Mouse (Mus musculus): ENCODE measurements around the gene Rnf157. TPM values are rescaled to one million over a fixed set of nuclear protein-coding genes. Genes with fewer than 3 reads are reported as not detected.

The Rnf157 gene
- polyA plus RNA-seq, 1 experiment from 2014 or later, result 39.6 TPM

DNA sequence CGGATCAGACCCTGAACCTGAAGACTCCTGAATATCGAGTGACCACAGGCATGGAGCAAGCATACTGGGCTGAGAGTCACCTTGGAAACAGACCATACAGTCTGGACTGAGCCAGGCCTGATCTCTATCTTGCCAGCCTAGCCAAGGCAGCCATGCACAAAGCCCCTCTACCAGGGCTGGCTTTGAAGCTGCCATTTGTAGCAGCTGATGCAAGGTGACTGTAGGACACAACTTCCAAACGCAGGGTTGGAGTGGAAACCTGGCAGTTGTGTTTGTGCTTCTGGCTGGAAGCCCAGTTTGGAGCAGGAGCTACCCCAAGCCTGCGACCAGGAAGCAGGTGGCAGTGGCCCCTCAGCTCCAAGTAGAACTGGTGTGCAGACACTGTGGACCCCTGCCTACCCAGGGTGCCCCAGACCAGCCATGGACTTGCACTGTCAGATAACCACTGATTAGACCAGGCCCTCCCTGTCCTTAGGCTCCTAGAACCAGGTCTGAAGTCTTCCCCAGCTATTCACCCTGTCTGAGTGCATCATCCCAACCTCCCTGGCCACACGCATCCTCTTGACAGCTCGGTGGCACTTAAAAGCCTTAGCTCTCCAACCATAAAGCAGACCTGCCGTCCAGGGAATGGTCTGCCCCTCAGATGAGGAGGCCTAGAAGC lies 27.7 kb upstream of the Rnf157 start:
- no peak overlapping the region for H3K9ac ChIP-seq
- 90% methylated on average over 7 of the region's 7 CpGs for WGBS
- H3K4me1 ChIP-seq (replicated peaks), result peaks cover 39% of the 10 kb centered on the region
- peak overlapping the region; percentile 48 for H3K27ac ChIP-seq
- H3K27me3 ChIP-seq, result no peaks in the 10 kb centered on the region
- no peak for ATAC-seq (ENCODE audit: low FRiP score)
- H3K36me3 ChIP-seq, result peaks cover 30% of the 10 kb centered on the region
- H3K4me3 ChIP-seq, result no peak overlapping the region
- H3K9me3 ChIP-seq, result no peaks in the 10 kb centered on the region
- no peak overlapping the region for H3K4me2 ChIP-seq

DNA sequence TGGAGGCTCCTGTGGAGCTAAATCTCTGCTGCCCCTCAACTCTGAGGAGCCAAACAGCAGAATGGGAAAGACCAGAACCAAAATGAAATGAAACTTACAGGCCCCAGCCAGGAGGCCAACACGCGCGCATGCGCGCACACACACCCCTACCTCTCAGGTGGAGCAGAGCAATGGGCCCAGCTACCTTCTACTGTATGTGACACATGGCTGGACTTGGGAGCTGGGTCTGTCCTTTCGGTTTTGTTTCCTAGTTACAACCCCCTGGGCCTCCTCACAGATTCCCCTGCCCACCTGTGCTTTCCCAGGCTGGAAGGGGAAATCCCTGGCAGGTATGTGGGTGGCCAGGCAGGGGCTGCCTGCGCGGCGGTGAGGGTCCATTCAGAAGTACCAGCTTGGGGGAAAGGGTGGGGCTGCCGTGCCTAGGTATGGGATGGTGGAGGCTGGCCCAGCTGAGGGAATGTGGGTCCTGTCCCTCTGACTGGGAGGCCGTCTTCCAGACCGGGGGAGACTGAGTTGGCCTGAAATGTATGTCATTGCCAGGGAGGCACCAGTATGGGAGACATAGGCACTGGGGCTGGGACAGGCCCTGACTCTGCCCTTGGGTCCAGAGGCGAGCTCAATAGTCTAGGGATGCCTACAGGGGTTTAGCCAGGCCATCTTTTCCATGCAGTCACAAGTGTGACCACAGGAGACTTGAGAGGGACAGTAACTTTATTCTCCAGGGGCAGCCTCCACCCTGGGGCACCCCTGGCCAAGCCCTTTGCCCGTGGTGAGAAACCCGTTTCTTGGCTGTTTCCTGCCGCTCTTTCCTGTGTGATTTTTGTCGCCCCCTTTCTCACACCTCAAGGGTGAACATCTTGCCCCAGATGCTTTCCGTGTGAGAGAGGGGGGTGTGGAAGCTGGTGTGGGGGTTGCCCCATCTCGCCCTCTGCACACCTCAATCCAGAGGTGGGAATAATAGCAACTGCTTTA lies 26.7 kb upstream of the Rnf157 start:
- no peak for ATAC-seq (ENCODE audit: low FRiP score)
- 88% methylated on average over 19 of the region's 19 CpGs for WGBS
- Histone ChIP-seq H3K9ac (no peak overlapping the region), H3K4me2 (no peak overlapping the region), H3K27ac (peak overlapping the region; percentile 48; the same call in 1 of the 2 replicates), H3K36me3 (peaks cover 30% of the 10 kb centered on the region), H3K4me3 (no peak overlapping the region), H3K27me3 (no peaks in the 10 kb centered on the region), H3K9me3 (no peaks in the 10 kb centered on the region), H3K4me1 (replicated peaks) (peaks cover 45% of the 10 kb centered on the region)

GRCm38 (mm10) chr11:116437541-116437940 lies 24.7 kb upstream of the Rnf157 start:
- no peak overlapping the region for H3K4me2 ChIP-seq
- WGBS, result 81% methylated on average over 11 of the region's 11 CpGs
- no peaks in the 10 kb centered on the region for H3K9me3 ChIP-seq
- H3K27me3 ChIP-seq, result no peaks in the 10 kb centered on the region
- peaks cover 30% of the 10 kb centered on the region for H3K36me3 ChIP-seq
- peak overlapping the region; percentile 66 for H3K9ac ChIP-seq
- no peak overlapping the region for H3K27ac ChIP-seq
- H3K4me3 ChIP-seq, result no peak overlapping the region
- peaks cover 41% of the 10 kb centered on the region for H3K4me1 ChIP-seq (replicated peaks)
- ATAC-seq (ENCODE audit: low FRiP score), result no peak

DNA sequence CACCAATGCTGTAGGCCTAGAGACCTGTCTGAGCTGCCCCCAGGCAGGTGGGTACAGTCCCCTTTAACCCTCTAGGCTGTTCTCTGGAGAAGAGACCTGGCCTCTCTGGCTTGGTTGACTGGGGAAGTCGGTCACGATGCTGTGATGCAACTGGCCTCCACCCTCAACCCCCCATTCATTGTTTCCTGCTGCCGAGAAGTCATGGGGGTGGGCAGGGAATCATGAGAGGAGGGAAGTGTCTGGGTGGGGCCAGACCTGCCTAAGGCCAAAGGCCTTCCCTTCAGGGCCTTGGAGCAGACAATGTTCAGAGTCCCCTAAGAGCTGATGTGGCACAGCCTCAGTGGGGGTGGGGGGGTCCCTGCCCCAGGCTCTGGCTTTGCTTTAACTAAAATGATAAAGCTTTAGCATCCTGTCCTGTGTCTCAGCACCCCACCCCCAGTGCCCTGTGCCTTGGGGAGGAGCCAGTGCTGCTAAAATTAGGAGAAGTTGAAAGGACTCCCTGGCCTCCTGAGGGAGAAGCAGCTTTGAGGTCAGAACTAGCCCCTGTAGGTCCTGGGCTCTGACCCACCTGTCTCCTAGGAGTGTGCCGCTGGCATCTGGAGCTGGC lies 24.0 kb upstream of the Rnf157 start:
- H3K27me3 ChIP-seq, result peaks cover 1% of the 10 kb centered on the region; the same call in 1 of the 2 replicates
- peaks cover 36% of the 10 kb centered on the region for H3K4me1 ChIP-seq (replicated peaks)
- peak overlapping the region; percentile 32; the same call in 1 of the 2 replicates for H3K27ac ChIP-seq
- H3K4me2 ChIP-seq, result peak overlapping the region; percentile 87
- H3K9me3 ChIP-seq, result no peaks in the 10 kb centered on the region
- peak overlapping the region; percentile 66 for H3K9ac ChIP-seq
- WGBS, result 56% methylated on average over 4 of the region's 4 CpGs
- no peak for ATAC-seq (ENCODE audit: low FRiP score)
- peaks cover 30% of the 10 kb centered on the region for H3K36me3 ChIP-seq
- H3K4me3 ChIP-seq, result peak overlapping the region; percentile 7; the same call in 1 of the 2 replicates

GRCm38 (mm10) chr11:116435992-116436724 lies 23.3 kb upstream of the Rnf157 start:
- ATAC-seq (ENCODE audit: low FRiP score), result no peak
- Histone ChIP-seq H3K27ac (0 out of 2 replicates have a peak overlapping the region, but pooled peaks have one; percentile 32), H3K27me3 (peaks cover 8% of the 10 kb centered on the region; the same call in 1 of the 2 replicates), H3K9me3 (no peaks in the 10 kb centered on the region), H3K4me1 (replicated peaks) (peaks cover 36% of the 10 kb centered on the region), H3K4me2 (peak overlapping the region; percentile 87), H3K9ac (peak overlapping the region; percentile 66), H3K4me3 (peak overlapping the region; percentile 88), H3K36me3 (peaks cover 30% of the 10 kb centered on the region)
- WGBS, result 42% methylated on average over 5 of the region's 5 CpGs

DNA sequence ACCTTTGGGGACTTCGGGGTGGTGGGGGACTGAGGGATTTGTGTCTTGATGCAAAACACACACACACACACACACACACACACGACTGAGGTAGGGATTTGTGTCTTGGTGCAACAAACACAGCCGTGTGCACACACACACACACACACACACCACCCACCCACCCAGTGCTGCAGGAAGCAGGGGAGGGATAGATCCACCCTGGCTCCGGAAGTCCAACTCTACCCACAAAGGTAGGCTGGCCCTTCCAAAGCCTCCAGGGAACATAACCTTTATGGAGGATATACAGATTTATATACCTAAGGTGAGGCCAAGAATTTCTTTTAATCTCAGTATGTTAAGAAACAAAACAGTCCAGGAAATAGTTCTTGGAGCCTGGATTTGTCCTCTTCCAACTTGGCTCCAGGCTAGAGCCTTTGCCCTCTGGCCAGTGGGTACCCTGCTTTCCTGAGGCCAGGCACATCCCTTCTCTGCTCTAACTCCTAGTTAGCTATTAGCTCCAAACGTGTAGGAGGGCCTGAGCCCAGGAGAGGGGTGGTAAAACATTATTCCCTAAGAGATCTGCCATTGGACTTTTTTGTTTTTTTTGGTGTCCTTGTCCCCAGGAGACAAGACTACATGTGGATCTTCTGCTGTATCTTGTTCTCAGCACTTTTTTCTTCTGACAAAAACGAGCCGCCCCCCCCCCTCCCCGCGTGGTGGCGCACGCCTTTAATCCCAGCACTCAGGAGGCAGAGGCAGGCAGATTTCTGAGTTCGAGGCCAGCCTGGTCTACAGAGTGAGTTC lies 22.3 kb upstream of the Rnf157 start:
- H3K36me3 ChIP-seq, result peaks cover 30% of the 10 kb centered on the region
- peak overlapping the region; percentile 96 for H3K27ac ChIP-seq
- H3K4me1 ChIP-seq (replicated peaks), result peaks cover 32% of the 10 kb centered on the region
- peak overlapping the region; percentile 87 for H3K4me2 ChIP-seq
- ATAC-seq (ENCODE audit: low FRiP score), result no peak
- peak overlapping the region; percentile 88 for H3K4me3 ChIP-seq
- H3K27me3 ChIP-seq, result peaks cover 9% of the 10 kb centered on the region; the same call in 1 of the 2 replicates
- H3K9me3 ChIP-seq, result no peaks in the 10 kb centered on the region
- H3K9ac ChIP-seq, result peak overlapping the region; percentile 94
- WGBS, result 50% methylated on average over 12 of the region's 12 CpGs

DNA sequence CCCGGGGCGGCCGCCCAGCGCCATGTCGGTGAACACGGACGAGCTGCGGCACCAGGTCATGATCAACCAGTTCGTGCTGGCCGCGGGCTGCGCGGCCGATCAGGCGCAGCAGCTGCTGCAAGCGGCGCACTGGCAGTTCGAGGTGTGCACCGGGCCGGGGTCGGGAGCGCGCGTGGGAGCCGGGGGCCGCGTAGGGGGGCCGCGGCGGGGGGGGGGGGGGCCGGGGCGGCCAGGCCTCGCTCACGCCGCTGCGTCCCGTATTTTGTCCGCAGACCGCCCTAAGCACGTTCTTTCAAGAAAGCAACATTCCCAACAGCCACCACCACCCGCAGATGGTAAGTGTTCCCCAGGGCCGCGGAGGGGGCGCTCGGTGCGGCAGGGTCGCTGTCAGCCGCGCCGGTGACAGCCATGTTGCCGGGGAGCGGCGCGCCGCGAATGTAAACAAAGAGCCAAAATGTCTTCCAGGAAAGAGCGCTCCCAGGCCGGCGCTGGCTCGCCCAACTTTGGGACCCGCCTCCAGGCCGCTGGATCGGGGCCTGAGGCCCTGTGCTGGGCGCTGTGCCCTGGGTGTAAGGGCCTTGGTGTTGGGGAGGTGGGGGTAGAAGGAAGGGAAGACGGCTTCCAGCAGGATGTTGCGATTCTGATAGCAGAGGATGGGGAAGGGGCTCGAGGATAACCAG lies 21.6 kb upstream of the Rnf157 start:
- WGBS, result under 1% methylated on average over 39 of the region's 67 CpGs
- Histone ChIP-seq H3K9me3 (no peaks in the 10 kb centered on the region), H3K4me3 (peak overlapping the region; percentile 88), H3K4me2 (peak overlapping the region; percentile 87), H3K36me3 (peaks cover 28% of the 10 kb centered on the region), H3K9ac (peak overlapping the region; percentile 94), H3K27ac (peak overlapping the region; percentile 96), H3K27me3 (peaks cover 9% of the 10 kb centered on the region; the same call in 1 of the 2 replicates), H3K4me1 (replicated peaks) (peaks cover 32% of the 10 kb centered on the region)
- peak; percentile 24 for ATAC-seq (ENCODE audit: low FRiP score)

DNA sequence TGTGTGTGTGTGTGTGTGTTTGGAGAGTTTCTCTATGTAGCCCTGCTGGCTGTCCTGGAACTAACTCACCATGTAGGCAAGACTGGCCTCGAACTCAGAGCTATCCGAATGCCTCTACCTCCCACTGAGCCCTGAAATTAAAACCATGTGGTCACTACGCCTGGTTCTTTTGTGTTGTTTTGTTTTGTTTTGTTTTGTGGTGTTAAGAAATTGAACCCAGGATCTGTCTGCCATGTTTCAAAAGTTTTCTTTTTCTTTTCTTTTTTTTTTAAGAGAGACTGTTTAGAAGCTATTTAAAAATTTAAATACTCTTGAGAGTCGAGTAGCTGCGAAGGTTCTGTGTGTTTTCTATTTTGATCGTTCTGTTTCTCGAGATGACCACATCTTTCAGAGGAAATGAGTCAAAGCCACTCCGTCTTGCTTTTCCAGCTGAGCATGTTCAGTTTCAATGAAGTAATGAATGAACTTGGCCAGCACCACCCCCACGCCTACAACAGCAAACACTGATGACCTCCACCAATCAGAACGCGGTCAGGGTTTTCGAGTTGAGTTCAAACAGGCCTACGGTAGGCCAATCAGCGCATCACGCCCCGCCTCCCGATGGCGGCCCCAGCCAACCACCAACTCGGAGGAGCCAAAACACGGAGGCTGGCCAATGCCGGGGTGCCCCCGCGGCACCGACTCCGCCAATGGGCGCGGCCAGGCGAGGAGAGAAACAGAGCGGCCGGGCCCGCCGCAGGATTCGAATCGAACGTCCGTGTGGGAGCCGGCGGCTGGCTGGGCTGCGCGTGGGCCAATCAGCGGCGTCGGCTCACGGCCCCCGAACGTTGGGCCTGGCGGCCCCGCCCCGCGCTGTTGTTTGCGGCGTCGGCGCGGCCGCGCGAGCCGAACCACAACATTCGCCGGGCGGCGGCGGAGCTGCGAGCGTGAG lies 20.8 kb upstream of the Rnf157 start, which contains the start of gene Ubald2:
Gene Ubald2 (plus strand): TSS at position 739 of the 931 bp plus-strand sequence.
- 3% methylated on average over 63 of the region's 66 CpGs for WGBS
- H3K27me3 ChIP-seq, result peaks cover 9% of the 10 kb centered on the region; the same call in 1 of the 2 replicates

GRCm38 (mm10) chr11:116432593-116433355 lies 19.9 kb upstream of the Rnf157 start:
- no peak overlapping the region for H3K4me2 ChIP-seq
- no peak for ATAC-seq (ENCODE audit: low FRiP score)
- peaks cover 21% of the 10 kb centered on the region; the same call in 1 of the 2 replicates for H3K36me3 ChIP-seq
- peaks cover 32% of the 10 kb centered on the region for H3K4me1 ChIP-seq (replicated peaks)
- H3K27me3 ChIP-seq, result peaks cover 9% of the 10 kb centered on the region; the same call in 1 of the 2 replicates
- H3K27ac ChIP-seq, result no peak overlapping the region
- H3K9me3 ChIP-seq, result no peaks in the 10 kb centered on the region
- no peak overlapping the region for H3K4me3 ChIP-seq
- WGBS, result 68% methylated on average over 8 of the region's 8 CpGs
- H3K9ac ChIP-seq, result no peak overlapping the region

More for the DNA sequence above, 20.8 kb upstream of the Rnf157 start, which contains the start of gene Ubald2:
- H3K9ac ChIP-seq, result peak within 1 kb of the TSS; percentile 94
- ATAC-seq (ENCODE audit: low FRiP score), result peak; percentile 98
- H3K9me3 ChIP-seq, result no peaks in the 10 kb centered on the region
- H3K4me3 ChIP-seq, result peak within 1 kb of the TSS; percentile 88
- H3K27ac ChIP-seq, result peak within 1 kb of the TSS; percentile 96
- H3K4me2 ChIP-seq, result peak within 1 kb of the TSS; percentile 87
- peaks cover 21% of the 10 kb centered on the region; the same call in 1 of the 2 replicates for H3K36me3 ChIP-seq
- peaks cover 32% of the 10 kb centered on the region for H3K4me1 ChIP-seq (replicated peaks)
